Mouse (Mus musculus) liver, adult 2 months (tissue): Measurements from ENCODE around the gene Cfap299.

Experiments used
- CTCF ChIP-seq: fragments of 200-500 bp; IDR thresholded peaks from 2 replicates; pipeline ENCODE4 v1.5.1; 2011; ENCODE audit warnings: low read depth, low read length, control low read depth
- POLR2A ChIP-seq: fragments of 200-500 bp; IDR thresholded peaks from 2 replicates; pipeline ENCODE4 v1.6.1; 2011; ENCODE audit warnings: low read length, control low read depth; ENCODE audit not compliant: insufficient read depth; ENCODE audit errors: extremely low read depth

GRCm38 (mm10) chr5:98541333-98541732 is 212.2 kb downstream of the Cfap299 start:
- TF ChIP-seq POLR2A: no peak
- TF ChIP-seq CTCF: no peak
